In the genomic region with DNA sequence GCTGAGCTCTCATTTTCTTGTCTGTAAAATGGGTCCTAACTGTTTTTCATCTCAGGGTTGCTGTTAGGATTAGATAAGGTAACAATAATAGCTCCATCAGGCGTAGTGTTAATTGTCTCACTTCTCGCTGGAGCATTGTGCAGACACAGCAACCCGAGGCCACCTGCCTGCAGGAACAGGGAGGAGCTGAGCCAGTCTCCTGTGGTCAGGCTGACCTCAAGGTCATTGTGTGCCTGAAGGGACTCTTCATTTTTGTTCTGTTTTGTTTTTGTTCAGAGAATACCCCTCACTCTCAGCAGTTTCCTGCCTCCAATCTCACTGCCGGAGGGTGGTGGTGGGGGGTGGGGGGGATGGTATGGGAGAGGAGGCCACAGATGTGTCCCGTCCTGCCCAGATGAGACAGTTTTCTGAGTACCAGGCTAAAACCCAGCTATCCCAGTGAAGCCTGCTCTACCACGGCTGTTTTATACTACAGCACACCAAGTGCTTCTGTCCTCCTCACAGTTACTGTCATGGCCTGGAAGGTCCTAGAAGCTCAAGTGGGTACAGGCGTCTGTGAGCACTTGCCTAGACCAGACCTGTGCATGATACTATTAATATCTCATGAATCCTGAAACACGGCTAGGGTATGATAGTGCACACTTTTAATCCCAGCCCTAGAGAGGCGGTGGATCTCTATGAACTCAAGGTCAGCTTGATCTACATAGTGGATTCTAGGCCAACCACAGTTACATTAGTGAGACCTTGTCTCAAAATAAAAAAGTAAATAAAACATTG, we compare ENCODE assay signal across 8 mouse cellular contexts. TPM values are rescaled to one million over a fixed set of nuclear protein-coding genes. Genes with fewer than 3 reads are reported as not detected.
DNase-seq lines count a peak whose midpoint lies in the region; ATAC-seq and TF ChIP-seq lines count a peak whose summit lies in the region.

No protein-coding gene starts in this region.

- no peak for TF ChIP-seq CTCF in brain, embryonic 14.5 days (IDR thresholded peaks at IDR 0.05; ENCODE audit: borderline replicate concordance, extremely low read depth, insufficient read depth, insufficient read length)
- no peak for TF ChIP-seq CTCF in lung, postnatal 0 days (IDR thresholded peaks at IDR 0.05)

- DNase-seq in hindbrain, embryonic 10.5 days (ENCODE audit: low spot score), result peak; percentile 63
- DNase-seq in hindbrain, embryonic 14.5 days (ENCODE audit: low spot score), result no peak
- DNase-seq in brain, embryonic 14.5 days (ENCODE audit: low read depth), result peak; percentile 36
- no peak for DNase-seq in lung, postnatal 0 days (ENCODE audit: low spot score)
- no peak for DNase-seq in lung, postnatal 25 days (ENCODE audit: low spot score)
- no peak for DNase-seq in layer of hippocampus, postnatal 25 days (ENCODE audit: extremely low spot score in 1 of 2, low spot score in 1 of 2)

- H3K9me3 ChIP-seq in hindbrain, embryonic 10.5 days, result no peaks in the 10 kb centered on the region
- H3K9me3 ChIP-seq in hindbrain, embryonic 14.5 days (ENCODE audit: control insufficient read depth, low read length), result no peaks in the 10 kb centered on the region
- no peaks in the 10 kb centered on the region for H3K9me3 ChIP-seq in heart, embryonic 11.5 days (replicated peaks; ENCODE audit: control insufficient read depth, low read length)
- no peaks in the 10 kb centered on the region for H3K9me3 ChIP-seq in midbrain, embryonic 13.5 days
- no peaks in the 10 kb centered on the region for H3K9me3 ChIP-seq in lung, postnatal 0 days (ENCODE audit: low read length)

- H3K4me1 ChIP-seq in hindbrain, embryonic 10.5 days (replicated peaks), result peaks cover 65% of the 10 kb centered on the region
- peaks cover 4% of the 10 kb centered on the region; the same call in 1 of the 2 replicates for H3K4me1 ChIP-seq in hindbrain, embryonic 14.5 days (replicated peaks; ENCODE audit: control insufficient read depth, insufficient read depth, low read length)
- H3K4me1 ChIP-seq in heart, embryonic 11.5 days (ENCODE audit: control insufficient read depth, insufficient read depth, low read length), result peaks cover 36% of the 10 kb centered on the region
- H3K4me1 ChIP-seq in midbrain, embryonic 13.5 days (replicated peaks), result peaks cover 31% of the 10 kb centered on the region
- no peaks in the 10 kb centered on the region for H3K4me1 ChIP-seq in lung, postnatal 0 days (ENCODE audit: insufficient read depth, low read depth, low read length)

- no peaks in the 10 kb centered on the region for H3K27me3 ChIP-seq in hindbrain, embryonic 10.5 days (ENCODE audit: insufficient read depth, poor library complexity, severe bottlenecking)
- no peaks in the 10 kb centered on the region for H3K27me3 ChIP-seq in hindbrain, embryonic 14.5 days (ENCODE audit: control insufficient read depth, insufficient read depth, low read length)
- H3K27me3 ChIP-seq in heart, embryonic 11.5 days (ENCODE audit: control insufficient read depth, insufficient read depth, low read length), result no peaks in the 10 kb centered on the region
- H3K27me3 ChIP-seq in midbrain, embryonic 13.5 days, result no peaks in the 10 kb centered on the region
- H3K27me3 ChIP-seq in lung, postnatal 0 days (replicated peaks; ENCODE audit: insufficient read depth, low read length), result no peaks in the 10 kb centered on the region

- 22% methylated on average over 9 of the region's 9 CpGs for WGBS in hindbrain, embryonic 10.5 days
- 22% methylated on average over 9 of the region's 9 CpGs for WGBS in hindbrain, embryonic 14.5 days
- 20% methylated on average over 9 of the region's 9 CpGs for WGBS in heart, embryonic 11.5 days (ENCODE audit: insufficient replicate concordance)
- WGBS in midbrain, embryonic 13.5 days, result 19% methylated on average over 9 of the region's 9 CpGs
- 43% methylated on average over 9 of the region's 9 CpGs for WGBS in lung, postnatal 0 days

- H3K36me3 ChIP-seq in hindbrain, embryonic 10.5 days, result no peaks in the 10 kb centered on the region
- no peaks in the 10 kb centered on the region for H3K36me3 ChIP-seq in hindbrain, embryonic 14.5 days (replicated peaks; ENCODE audit: control insufficient read depth, insufficient read depth)
- no peaks in the 10 kb centered on the region for H3K36me3 ChIP-seq in heart, embryonic 11.5 days (ENCODE audit: control insufficient read depth, insufficient read depth, low read length)
- no peaks in the 10 kb centered on the region for H3K36me3 ChIP-seq in midbrain, embryonic 13.5 days
- H3K36me3 ChIP-seq in lung, postnatal 0 days (ENCODE audit: insufficient read depth, low read length), result no peaks in the 10 kb centered on the region

- H3K4me3 ChIP-seq in hindbrain, embryonic 10.5 days, result no peak overlapping the region
- H3K4me3 ChIP-seq in hindbrain, embryonic 14.5 days (replicated peaks; ENCODE audit: low read length), result no peak overlapping the region
- peak overlapping the region; percentile 18 for H3K4me3 ChIP-seq in heart, embryonic 11.5 days (ENCODE audit: low read depth, low read length)
- no peak overlapping the region for H3K4me3 ChIP-seq in midbrain, embryonic 13.5 days (replicated peaks)
- no peak overlapping the region for H3K4me3 ChIP-seq in lung, postnatal 0 days (ENCODE audit: low read depth, low read length)

- H3K27ac ChIP-seq in hindbrain, embryonic 10.5 days, result peak overlapping the region; percentile 69
- no peak overlapping the region for H3K27ac ChIP-seq in hindbrain, embryonic 14.5 days
- peak overlapping the region; percentile 90 for H3K27ac ChIP-seq in heart, embryonic 11.5 days (ENCODE audit: low read depth, low read length)
- peak overlapping the region; percentile 39 for H3K27ac ChIP-seq in midbrain, embryonic 13.5 days
- H3K27ac ChIP-seq in lung, postnatal 0 days (ENCODE audit: low read length), result no peak overlapping the region

- TF ChIP-seq POLR2A in brain, embryonic 14.5 days (IDR thresholded peaks at IDR 0.05; ENCODE audit: borderline replicate concordance, extremely low read depth, insufficient read depth, insufficient read length, poor library complexity, severe bottlenecking), result no peak

- ATAC-seq in hindbrain, embryonic 14.5 days (ENCODE audit: low FRiP score), result no peak
- peak; percentile 33; the same call in 1 of the 2 replicates for ATAC-seq in heart, embryonic 11.5 days (replicated peaks; ENCODE audit: insufficient number of reproducible peaks, low FRiP score, low TSS enrichment)
- ATAC-seq in midbrain, embryonic 13.5 days, result peak; percentile 19; the same call in 1 of the 2 replicates
- no peak for ATAC-seq in lung, postnatal 0 days

- no peak overlapping the region for H3K9ac ChIP-seq in hindbrain, embryonic 14.5 days
- peak overlapping the region; percentile 59 for H3K9ac ChIP-seq in heart, embryonic 11.5 days (ENCODE audit: low read depth, low read length)
- H3K9ac ChIP-seq in midbrain, embryonic 13.5 days (replicated peaks), result no peak overlapping the region
- H3K9ac ChIP-seq in lung, postnatal 0 days (replicated peaks; ENCODE audit: low read depth), result no peak overlapping the region

- no peak overlapping the region for H3K4me2 ChIP-seq in hindbrain, embryonic 14.5 days (replicated peaks)
- H3K4me2 ChIP-seq in heart, embryonic 11.5 days, result peak overlapping the region; percentile 41
- H3K4me2 ChIP-seq in midbrain, embryonic 13.5 days (replicated peaks), result no peak overlapping the region
- H3K4me2 ChIP-seq in lung, postnatal 0 days (replicated peaks; ENCODE audit: low read depth, low read length), result no peak overlapping the region

- TF ChIP-seq EP300 in lung, postnatal 0 days (IDR thresholded peaks at IDR 0.05), result no peak

RNA-seq across cellular contexts. Expression of gene Gm8439, which starts 23.9 kb away (rescaled TPM):
- polyA plus RNA-seq in hindbrain, embryonic 10.5 days (2016; fragmentation: Nextera tagmentation; extraction: Ambion mirVana), result not detected in 2 replicates
- not detected in 2 replicates for polyA plus RNA-seq in hindbrain, embryonic 14.5 days (2014; fragmentation: Nextera tagmentation; extraction: Ambion mirVana)
- polyA plus RNA-seq in brain, embryonic 14.5 days (2012; rRNA removed), result not detected in 2 replicates
- 0.59 TPM in 1 of 2 replicates, not detected in the other for polyA plus RNA-seq in heart, embryonic 11.5 days (2014; fragmentation: Nextera tagmentation; extraction: Ambion mirVana)
- not detected in 2 replicates for polyA plus RNA-seq in midbrain, embryonic 13.5 days (2015; fragmentation: Nextera tagmentation; extraction: Ambion mirVana)
- not detected in 2 replicates for polyA plus RNA-seq in lung, postnatal 0 days (2015; fragmentation: Nextera tagmentation; extraction: Ambion mirVana)
- not detected for total RNA-seq in layer of hippocampus, postnatal 25 days (2021)

RNA-seq across cellular contexts. Expression of gene Ctps, which starts 42.4 kb away (rescaled TPM):
- 117 and 134 TPM in 2 replicates for polyA plus RNA-seq in hindbrain, embryonic 10.5 days (2016; fragmentation: Nextera tagmentation; extraction: Ambion mirVana)
- polyA plus RNA-seq in hindbrain, embryonic 14.5 days (2014; fragmentation: Nextera tagmentation; extraction: Ambion mirVana), result 87.0 and 103 TPM in 2 replicates
- polyA plus RNA-seq in brain, embryonic 14.5 days (2012; rRNA removed), result 42.5 and 46.7 TPM in 2 replicates
- polyA plus RNA-seq in heart, embryonic 11.5 days (2014; fragmentation: Nextera tagmentation; extraction: Ambion mirVana), result 107 and 119 TPM in 2 replicates
- polyA plus RNA-seq in midbrain, embryonic 13.5 days (2015; fragmentation: Nextera tagmentation; extraction: Ambion mirVana), result 79.5 and 83.0 TPM in 2 replicates
- polyA plus RNA-seq in lung, postnatal 0 days (2015; fragmentation: Nextera tagmentation; extraction: Ambion mirVana), result 38.5 and 65.1 TPM in 2 replicates
- 10 to 100 TPM; 40.1 to 41.7 TPM for total RNA-seq in layer of hippocampus, postnatal 25 days (2021)

RNA-seq across cellular contexts. Expression of gene Cited4, which starts 53.9 kb away (rescaled TPM):
- 16.5 and 17.3 TPM in 2 replicates for polyA plus RNA-seq in hindbrain, embryonic 10.5 days (2016; fragmentation: Nextera tagmentation; extraction: Ambion mirVana)
- 0.72 and 1.9 TPM in 2 replicates for polyA plus RNA-seq in hindbrain, embryonic 14.5 days (2014; fragmentation: Nextera tagmentation; extraction: Ambion mirVana)
- 0.90 and 0.97 TPM in 2 replicates for polyA plus RNA-seq in brain, embryonic 14.5 days (2012; rRNA removed)
- polyA plus RNA-seq in heart, embryonic 11.5 days (2014; fragmentation: Nextera tagmentation; extraction: Ambion mirVana), result 37.5 and 44.9 TPM in 2 replicates
- 0.37 and 0.92 TPM in 2 replicates for polyA plus RNA-seq in midbrain, embryonic 13.5 days (2015; fragmentation: Nextera tagmentation; extraction: Ambion mirVana)
- polyA plus RNA-seq in lung, postnatal 0 days (2015; fragmentation: Nextera tagmentation; extraction: Ambion mirVana), result 3.9 and 4.2 TPM in 2 replicates
- 1 to 10 TPM; 1.8 to 2.8 TPM for total RNA-seq in layer of hippocampus, postnatal 25 days (2021)

Comparison
In these comparisons a context has a peak if more than half of its experiments do, and no peak if none do; other contexts are left out.
1. DNase-seq: peak in hindbrain, embryonic 10.5 days (single experiment) and brain, embryonic 14.5 days (single experiment); none in hindbrain, embryonic 14.5 days (single experiment), lung, postnatal 0 days (single experiment), lung, postnatal 25 days (single experiment) and layer of hippocampus, postnatal 25 days (0 of 2).
2. H3K27ac ChIP-seq: peak in hindbrain, embryonic 10.5 days (single experiment), heart, embryonic 11.5 days (single experiment) and midbrain, embryonic 13.5 days (single experiment); none in hindbrain, embryonic 14.5 days (single experiment) and lung, postnatal 0 days (single experiment).
3. ATAC-seq: peak in heart, embryonic 11.5 days (single experiment) and midbrain, embryonic 13.5 days (single experiment); none in hindbrain, embryonic 14.5 days (single experiment) and lung, postnatal 0 days (single experiment).